Mouse (Mus musculus): Measurements from ENCODE around the gene Myrfl.
A peak's percentile ranks its signal among the peaks of the same experiment; 100 is the strongest.

Myrfl gene

GRCm38 (mm10) chr10:116750895-116751294 is 145.8 kb downstream of the Myrfl start:
- DNase-seq = no peak

- DNase-seq = no peak
These were observed 146.7 kb downstream of the Myrfl start for GRCm38 (mm10) chr10:116750062-116750461.

GRCm38 (mm10) chr10:116748681-116749080 is 148.0 kb downstream of the Myrfl start:
- no peak for DNase-seq

GRCm38 (mm10) chr10:116746281-116747011 is 150.3 kb downstream of the Myrfl start:
- no peak for DNase-seq

GRCm38 (mm10) chr10:116742696-116743095 is 154.0 kb downstream of the Myrfl start:
- no peak for DNase-seq

GRCm38 (mm10) chr10:116742189-116742588 is 154.5 kb downstream of the Myrfl start:
- no peak for DNase-seq

- DNase-seq = no peak
These were observed 155.4 kb downstream of the Myrfl start for GRCm38 (mm10) chr10:116741343-116741742.

- DNase-seq = peak; percentile 19
These were observed 156.6 kb downstream of the Myrfl start for GRCm38 (mm10) chr10:116740073-116740472.

- no peak for DNase-seq
These were observed 158.2 kb downstream of the Myrfl start for GRCm38 (mm10) chr10:116738533-116738932.

- DNase-seq = peak; percentile 36
These were observed 161.1 kb downstream of the Myrfl start for GRCm38 (mm10) chr10:116735607-116736006.

- DNase-seq = no peak
These were observed 163.1 kb downstream of the Myrfl start for GRCm38 (mm10) chr10:116733651-116734050.

- no peak for DNase-seq
These were observed 166.6 kb downstream of the Myrfl start for GRCm38 (mm10) chr10:116730033-116730652.

- no peak for DNase-seq
These were observed 167.9 kb downstream of the Myrfl start for GRCm38 (mm10) chr10:116728860-116729259.

GRCm38 (mm10) chr10:116727702-116728298 is 168.9 kb downstream of the Myrfl start:
- DNase-seq = no peak
